Mouse (Mus musculus) lung, postnatal 10 days (tissue): ENCODE results near the gene Nbl1.

Experiments used
- DNase-seq: peaks from one replicate; pipeline ENCODE4 v3.0.0; 2021

Nbl1 gene

GRCm38 (mm10) chr4:139058029-139058428 is 34.8 kb downstream of the Nbl1 start:
- DNase-seq, result no peak

- DNase-seq, result no peak
Measured at GRCm38 (mm10) chr4:139057291-139057690, 35.5 kb downstream of the Nbl1 start.

GRCm38 (mm10) chr4:139055744-139056143 is 37.0 kb downstream of the Nbl1 start:
- no peak for DNase-seq

- DNase-seq, result no peak
Measured at GRCm38 (mm10) chr4:139055336-139055735, 37.5 kb downstream of the Nbl1 start.

GRCm38 (mm10) chr4:139054300-139054923 is 38.4 kb downstream of the Nbl1 start:
- DNase-seq, result no peak

GRCm38 (mm10) chr4:139053391-139053790 is 39.4 kb downstream of the Nbl1 start:
- no peak for DNase-seq

- DNase-seq, result no peak
Measured at GRCm38 (mm10) chr4:139052796-139053195, 40.0 kb downstream of the Nbl1 start.

- no peak for DNase-seq
Measured at GRCm38 (mm10) chr4:139048518-139048917, 44.3 kb downstream of the Nbl1 start.

GRCm38 (mm10) chr4:139046354-139046753 is 46.4 kb downstream of the Nbl1 start:
- DNase-seq, result no peak

GRCm38 (mm10) chr4:139044566-139044965 is 48.2 kb downstream of the Nbl1 start:
- DNase-seq, result no peak

- DNase-seq, result no peak
Measured at GRCm38 (mm10) chr4:139043600-139043999, 49.2 kb downstream of the Nbl1 start.

GRCm38 (mm10) chr4:139042611-139043010 is 50.2 kb downstream of the Nbl1 start:
- no peak for DNase-seq

GRCm38 (mm10) chr4:139040084-139040839 is 52.5 kb downstream of the Nbl1 start:
- no peak for DNase-seq

- peak; percentile 57 for DNase-seq
Measured at GRCm38 (mm10) chr4:139037795-139038607, 54.8 kb downstream of the Nbl1 start.

GRCm38 (mm10) chr4:139035799-139036198 is 57.0 kb downstream of the Nbl1 start:
- peak; percentile 17 for DNase-seq

- no peak for DNase-seq
Measured at GRCm38 (mm10) chr4:139034942-139035341, 57.9 kb downstream of the Nbl1 start.

GRCm38 (mm10) chr4:139034540-139034939 is 58.3 kb downstream of the Nbl1 start:
- no peak for DNase-seq

GRCm38 (mm10) chr4:139034010-139034367 is 58.8 kb downstream of the Nbl1 start:
- DNase-seq, result no peak

- DNase-seq, result no peak
Measured at GRCm38 (mm10) chr4:139033263-139034009, 59.4 kb downstream of the Nbl1 start.

- DNase-seq, result no peak
Measured at GRCm38 (mm10) chr4:139032521-139032920, 60.3 kb downstream of the Nbl1 start.
